Mouse (Mus musculus): Measurements from ENCODE around the gene Vps72.

Gene Vps72

GRCm38 (mm10) chr3:95164840-95165239 lies 54.0 kb downstream of the Vps72 start:
- no peak for DNase-seq (ENCODE audit: low read depth, low spot score)

- DNase-seq (ENCODE audit: low read depth, low spot score): no peak
These were observed 59.2 kb downstream of the Vps72 start for GRCm38 (mm10) chr3:95169996-95170395.

GRCm38 (mm10) chr3:95171105-95171504 lies 60.3 kb downstream of the Vps72 start:
- no peak for DNase-seq (ENCODE audit: low read depth, low spot score)
